Mouse (Mus musculus): ENCODE results near the gene Osbpl8.
"Not testable (repeated sequence)": the region's sequence is repeated elsewhere in the genome, so short reads cannot be mapped to it uniquely, and the experiment has no call there.

The Osbpl8 gene

DNA sequence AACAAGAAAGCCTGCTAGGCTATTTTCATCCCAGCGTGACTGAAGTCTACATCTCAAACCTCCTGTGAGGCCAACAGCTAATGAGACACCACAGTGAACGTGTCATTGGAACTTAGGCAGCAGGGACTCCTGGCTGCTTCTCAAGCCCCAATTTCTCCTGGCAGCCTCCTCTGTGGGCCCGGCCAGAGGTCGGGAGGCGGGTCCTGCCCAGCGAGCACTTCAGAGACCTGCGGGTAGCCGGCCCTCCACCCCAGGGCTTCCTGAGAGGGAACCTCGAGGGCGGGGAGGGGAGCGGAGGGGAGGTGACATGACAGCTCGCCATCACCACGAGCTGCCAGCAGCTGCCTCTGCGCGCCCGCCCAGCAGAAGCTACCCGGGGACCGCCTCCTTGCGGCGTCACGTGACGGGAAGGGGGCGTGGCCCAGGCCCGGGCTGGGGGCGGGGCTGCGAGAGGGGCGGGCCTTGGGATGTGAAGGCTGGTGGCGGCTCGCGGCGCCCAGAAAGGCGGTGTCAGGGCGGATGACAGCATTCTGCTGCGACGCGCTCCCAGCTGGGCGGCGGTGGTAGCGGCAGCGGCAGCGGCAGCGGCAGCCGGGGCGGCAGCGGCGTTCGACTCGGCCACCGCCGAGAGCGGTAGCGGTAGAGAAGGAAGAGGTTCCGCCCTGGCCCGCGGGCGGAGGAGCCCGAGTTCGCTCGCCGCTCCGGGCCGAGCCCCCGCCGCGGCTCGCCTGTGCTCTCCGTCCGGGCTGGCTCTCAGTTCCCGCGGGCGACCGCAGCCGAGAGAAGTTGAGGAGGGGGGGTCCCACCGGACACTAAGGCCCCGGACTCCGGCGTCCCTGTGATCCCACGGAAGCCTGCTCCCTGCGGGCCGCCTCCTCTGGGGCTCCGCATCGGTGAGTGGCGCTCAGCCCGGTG lies at the start of gene Osbpl8:
TSS of gene Osbpl8 (plus strand) at position 449 of the 915 bp plus-strand sequence.
- DNase-seq (ENCODE audit: low read depth, low spot score): peak; percentile 95

DNA sequence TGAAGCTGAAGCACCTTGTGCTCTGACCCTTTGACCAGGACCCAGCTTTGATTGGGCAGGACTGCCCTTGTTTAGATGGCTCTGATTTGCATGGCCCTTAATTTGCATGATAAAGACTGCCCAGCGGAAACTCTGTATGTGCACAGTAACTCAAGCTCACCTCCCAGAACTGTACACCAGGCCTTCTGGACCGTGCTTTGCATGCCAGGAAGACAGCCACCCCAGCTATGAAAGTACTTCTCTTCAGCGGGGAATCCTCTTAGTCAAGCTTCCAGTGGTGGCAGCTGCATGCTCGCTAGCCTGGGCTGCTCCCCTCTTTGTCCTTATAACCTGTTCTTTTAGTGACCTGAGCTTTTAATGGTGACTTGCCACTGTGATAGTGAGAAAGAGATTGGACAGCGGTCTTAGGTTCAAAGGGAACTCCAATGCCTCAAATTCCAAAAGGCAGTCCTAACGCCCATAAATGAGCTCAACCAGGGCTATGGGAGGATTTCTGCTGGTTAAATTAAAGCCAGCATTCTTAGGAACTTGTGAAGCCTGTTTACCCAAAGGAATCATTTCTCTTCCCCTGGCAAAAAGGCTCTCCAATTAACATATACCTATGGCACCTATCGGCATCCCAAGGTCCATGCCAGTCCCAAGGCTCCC lies 47.2 kb upstream of the Osbpl8 start:
- no peak for DNase-seq (ENCODE audit: low read depth, low spot score)

GRCm38 (mm10) chr10:111118292-111118691 lies 46.3 kb upstream of the Osbpl8 start:
- DNase-seq (ENCODE audit: low read depth, low spot score): no peak

DNA sequence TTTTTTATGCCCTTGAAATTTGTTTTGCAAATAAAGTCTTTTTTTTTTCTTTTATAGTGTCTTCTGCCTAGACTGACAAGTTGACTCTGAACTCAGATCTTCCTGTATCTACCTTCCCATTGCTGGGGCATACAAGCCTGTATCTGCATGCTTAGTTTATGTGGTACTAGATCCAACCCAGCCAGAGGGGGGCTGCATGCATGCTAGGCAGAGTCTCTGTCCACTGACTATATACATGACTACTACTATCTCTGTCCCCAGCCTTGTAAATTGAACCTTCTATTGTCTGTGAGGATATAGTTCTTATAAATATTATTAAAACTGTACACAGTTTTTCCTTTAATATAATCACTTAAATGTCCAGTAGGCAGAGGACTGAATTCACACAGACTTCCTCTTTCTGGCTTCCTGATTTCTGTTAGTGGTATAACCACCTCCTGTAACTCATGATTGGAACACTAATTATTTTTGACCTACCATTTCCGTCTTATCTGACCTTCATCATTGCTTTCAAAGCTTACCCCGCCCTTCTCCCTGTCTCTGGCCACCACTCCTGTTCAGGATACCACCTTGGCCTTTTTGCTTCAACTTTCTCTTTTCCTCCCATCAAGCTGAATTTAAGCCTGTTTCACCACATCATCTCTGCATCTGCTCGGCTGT lies 45.4 kb upstream of the Osbpl8 start:
- DNase-seq (ENCODE audit: low read depth, low spot score): no peak

GRCm38 (mm10) chr10:111119756-111120155 lies 44.8 kb upstream of the Osbpl8 start:
- no peak for DNase-seq (ENCODE audit: low read depth, low spot score)

- DNase-seq (ENCODE audit: low read depth, low spot score): no peak
Observed at GRCm38 (mm10) chr10:111122864-111123398, 41.6 kb upstream of the Osbpl8 start.

GRCm38 (mm10) chr10:111124175-111124574 lies 40.4 kb upstream of the Osbpl8 start:
- DNase-seq (ENCODE audit: low read depth, low spot score): no peak

DNA sequence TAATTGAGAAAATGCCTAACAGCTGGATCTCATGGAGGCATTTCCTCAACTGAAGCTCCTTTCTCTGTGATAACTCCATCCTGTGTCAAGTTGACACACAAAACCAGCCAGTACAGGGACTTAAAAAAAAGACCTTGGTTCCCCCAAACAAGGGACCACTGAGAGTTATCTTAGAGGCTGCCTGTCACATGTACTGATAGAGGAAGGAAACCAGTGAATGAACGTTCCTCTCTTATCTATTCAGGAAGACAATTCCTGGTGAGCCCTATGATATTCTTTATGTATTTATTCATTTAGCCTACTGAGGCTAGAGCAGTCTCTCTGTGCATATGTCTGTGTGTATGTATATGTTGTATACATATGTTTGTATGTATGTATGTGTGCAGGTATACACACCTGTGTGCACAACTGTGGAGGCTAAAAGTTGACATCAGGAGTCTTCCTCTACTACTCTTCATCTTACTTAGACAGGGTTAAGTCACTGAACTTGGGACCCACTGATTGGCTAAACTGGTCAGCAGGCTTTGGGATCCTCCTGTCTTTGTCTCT lies 39.7 kb upstream of the Osbpl8 start:
- no peak for DNase-seq (ENCODE audit: low read depth, low spot score)

GRCm38 (mm10) chr10:111127388-111127787 lies 37.2 kb upstream of the Osbpl8 start:
- DNase-seq (ENCODE audit: low read depth, low spot score): no peak

- DNase-seq (ENCODE audit: low read depth, low spot score): no peak
Observed at GRCm38 (mm10) chr10:111128493-111128892, 36.1 kb upstream of the Osbpl8 start.

DNA sequence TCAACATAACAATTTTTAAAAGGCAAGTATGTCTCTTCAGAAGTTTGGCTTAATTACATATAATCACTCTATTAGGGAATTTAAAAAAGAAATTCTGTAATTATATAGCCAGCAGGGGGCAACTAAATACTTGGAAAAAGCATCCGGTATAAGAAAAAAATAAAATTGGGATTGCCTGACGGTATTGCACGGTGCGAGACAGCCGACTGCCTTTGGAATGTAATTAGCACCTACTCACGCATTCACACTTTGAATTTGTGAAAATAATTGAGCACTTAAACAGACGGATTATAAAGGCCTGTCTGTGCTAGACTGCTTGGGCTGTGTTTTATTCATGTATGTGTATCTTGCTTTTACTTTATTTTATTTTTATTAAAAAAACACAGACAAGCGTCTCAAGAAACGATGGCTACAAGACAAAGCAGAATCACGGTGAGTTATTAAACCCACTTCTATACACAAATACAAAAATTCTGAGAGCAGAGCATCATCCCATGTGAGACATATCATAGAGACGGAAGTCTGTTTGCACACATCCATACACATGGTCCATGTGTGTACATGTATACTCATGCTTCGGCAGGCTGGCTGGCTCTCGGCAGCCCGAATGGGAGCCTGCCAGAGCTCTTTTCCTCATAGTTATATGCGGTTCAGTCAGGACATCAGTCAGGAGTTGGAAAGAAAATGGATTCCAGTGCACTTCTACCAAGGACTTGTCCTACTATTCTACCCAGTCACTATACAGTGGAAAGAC lies 34.5 kb upstream of the Osbpl8 start:
- DNase-seq (ENCODE audit: low read depth, low spot score): no peak

DNA sequence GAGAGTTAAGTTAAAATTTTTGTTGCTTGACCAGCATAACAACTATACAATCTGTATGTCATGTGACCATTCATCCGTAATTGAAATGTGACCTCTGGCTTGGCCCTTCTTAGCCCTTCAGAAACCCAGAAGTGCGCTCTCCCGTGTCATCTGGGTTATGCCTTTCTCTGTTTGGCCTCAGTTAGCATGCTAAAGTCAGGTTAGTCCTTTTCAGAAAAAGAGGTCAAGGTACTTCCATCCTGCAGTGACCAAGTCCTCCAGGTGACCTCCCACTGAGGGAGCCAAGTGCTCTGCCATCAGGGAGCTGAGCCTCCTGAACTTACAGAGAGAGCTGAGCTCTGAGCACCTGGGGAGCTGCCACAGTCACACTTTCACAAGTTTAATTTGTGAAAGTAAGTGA lies 33.7 kb upstream of the Osbpl8 start:
- no peak for DNase-seq (ENCODE audit: low read depth, low spot score)

- no peak for DNase-seq (ENCODE audit: low read depth, low spot score)
Observed at GRCm38 (mm10) chr10:111133271-111133670, 31.3 kb upstream of the Osbpl8 start.

DNA sequence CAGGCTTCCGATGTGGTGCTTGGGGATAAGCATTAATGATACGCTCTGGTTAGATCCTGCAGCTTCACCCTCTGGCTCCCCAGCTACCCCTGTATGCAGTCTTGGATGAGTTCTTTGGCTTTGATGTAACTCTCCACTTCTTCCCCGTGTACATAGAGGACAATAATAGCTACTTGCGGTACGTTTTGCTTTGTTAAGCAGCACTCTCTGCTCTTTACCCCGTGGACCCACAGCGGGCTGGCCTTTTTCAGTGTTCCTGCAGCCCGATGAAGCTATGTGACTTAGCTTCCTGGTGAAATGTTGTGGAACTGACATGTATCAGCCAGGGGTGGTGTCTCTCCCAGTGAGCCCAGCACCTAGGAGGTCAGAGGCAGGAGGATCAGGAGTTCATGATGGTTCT lies 30.6 kb upstream of the Osbpl8 start:
- no peak for DNase-seq (ENCODE audit: low read depth, low spot score)

GRCm38 (mm10) chr10:111134412-111134957 lies 30.1 kb upstream of the Osbpl8 start:
- no peak for DNase-seq (ENCODE audit: low read depth, low spot score)

DNA sequence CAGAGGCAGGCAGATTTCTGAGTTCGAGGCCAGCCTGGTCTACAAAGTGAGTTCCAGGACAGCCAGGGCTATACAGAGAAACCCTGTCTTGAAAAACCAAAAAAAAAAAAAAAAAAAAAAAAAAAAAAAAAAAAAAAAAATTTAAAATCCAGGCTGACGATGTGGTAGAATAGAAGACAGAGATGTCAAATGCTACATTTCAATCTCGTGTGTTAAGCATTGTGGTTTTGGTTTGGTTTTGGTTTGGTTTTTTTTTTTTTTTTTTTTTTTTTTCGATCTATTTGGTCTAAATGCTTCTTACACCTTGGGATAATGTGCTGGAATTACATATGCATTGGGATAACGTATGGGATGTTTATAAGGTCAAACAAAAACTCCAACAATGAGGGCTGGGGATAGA lies 28.2 kb upstream of the Osbpl8 start:
- not testable (repeated sequence) for DNase-seq (ENCODE audit: low read depth, low spot score)

DNA sequence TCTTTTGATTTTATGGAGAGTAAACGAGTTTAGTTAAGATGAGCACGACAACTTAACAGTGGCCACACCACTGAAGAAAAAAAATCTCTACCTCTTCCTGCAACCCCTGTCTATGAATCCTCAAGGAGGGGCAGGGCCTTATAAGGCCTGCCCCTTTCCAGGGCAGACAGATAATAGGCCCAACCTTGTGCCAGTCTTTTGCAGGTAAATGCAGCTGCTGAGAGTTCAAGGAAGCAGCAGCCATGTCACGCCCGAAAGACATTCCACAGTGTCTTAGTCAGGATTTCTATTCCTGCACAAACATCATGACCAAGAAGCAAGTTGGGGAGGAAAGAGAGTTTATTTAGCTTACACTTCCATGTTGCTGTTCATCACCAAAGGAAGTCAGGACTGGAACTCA lies 26.6 kb upstream of the Osbpl8 start:
- no peak for DNase-seq (ENCODE audit: low read depth, low spot score)

GRCm38 (mm10) chr10:111139170-111139569 lies 25.4 kb upstream of the Osbpl8 start:
- DNase-seq (ENCODE audit: low read depth, low spot score): no peak

DNA sequence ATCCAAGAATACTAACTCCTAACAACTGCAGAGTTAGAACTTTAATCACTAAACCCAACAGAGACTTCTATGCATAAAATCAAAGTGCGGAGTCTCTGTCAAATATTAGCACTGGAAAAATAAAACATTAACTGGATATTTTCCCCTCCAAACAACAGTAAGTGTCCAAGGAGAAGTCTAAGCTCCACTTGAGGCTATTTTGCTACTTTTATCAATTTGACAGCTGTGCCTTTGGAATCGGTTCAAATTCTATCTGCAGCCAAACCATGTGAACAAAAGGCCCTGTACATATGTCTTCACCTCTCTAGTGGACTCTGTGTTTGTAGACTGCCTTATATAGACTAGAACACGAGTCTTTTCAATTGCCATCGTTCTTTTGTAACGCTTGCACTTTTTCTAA lies 24.7 kb upstream of the Osbpl8 start:
- no peak for DNase-seq (ENCODE audit: low read depth, low spot score)

DNA sequence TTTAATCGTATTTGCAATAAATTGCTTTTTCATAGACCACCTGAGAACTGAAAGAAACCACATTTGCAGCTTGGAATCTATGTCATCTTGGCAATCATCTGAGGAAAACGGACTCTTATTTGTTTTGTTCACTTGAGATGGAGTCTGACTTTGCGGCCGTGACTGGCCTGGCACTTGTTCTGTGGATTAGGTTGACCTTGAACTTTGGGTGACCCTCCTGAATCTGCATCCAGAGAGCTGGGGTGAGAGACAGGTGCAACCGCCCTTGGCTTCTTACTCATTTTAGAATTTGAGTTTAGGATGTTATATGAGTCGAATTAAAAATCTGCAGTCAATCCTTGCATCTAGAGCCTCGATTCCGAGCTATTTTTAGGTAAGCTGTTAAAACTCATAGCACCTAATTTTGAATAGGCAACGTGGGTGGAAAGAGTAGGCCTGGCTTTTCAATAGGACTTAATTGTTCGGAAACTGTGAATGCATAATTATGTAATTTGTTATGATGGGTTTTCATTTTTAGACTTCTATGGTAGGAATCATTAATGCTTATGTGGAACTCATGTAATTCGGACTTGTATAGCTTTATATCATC lies 20.1 kb upstream of the Osbpl8 start:
- no peak for DNase-seq (ENCODE audit: low read depth, low spot score)

Data from mesoderm, embryonic 11.5 days (tissue).